Mouse (Mus musculus): ENCODE measurements at regions not wholly inside any gene's neighbourhood (a gene's known extent, or its start where the extent isn't known, plus 50 kb on each side); places are given as distances from the start of the nearest gene placed in this dataset.

DNA sequence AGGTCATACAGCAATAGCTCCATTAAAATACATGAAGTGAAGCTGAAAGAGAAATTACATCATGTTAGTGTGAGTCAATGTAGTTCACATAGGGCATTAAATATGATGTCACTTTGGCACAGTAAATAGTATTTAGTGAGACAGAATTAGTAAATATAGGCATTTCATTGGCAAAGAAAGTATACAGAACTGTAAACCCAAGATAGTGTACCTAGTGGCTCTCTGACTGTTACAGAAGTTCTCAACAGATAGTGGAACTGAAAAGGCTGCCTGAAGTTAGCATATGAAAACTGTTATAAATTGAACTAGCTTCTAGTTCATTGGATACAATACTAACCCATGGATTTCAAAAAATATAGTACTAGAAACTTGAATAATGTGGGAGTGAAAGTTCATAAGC is 1642.1 kb upstream of the Cdh6 start:
- DNase-seq (ENCODE audit: low read depth, low spot score) = no peak

DNA sequence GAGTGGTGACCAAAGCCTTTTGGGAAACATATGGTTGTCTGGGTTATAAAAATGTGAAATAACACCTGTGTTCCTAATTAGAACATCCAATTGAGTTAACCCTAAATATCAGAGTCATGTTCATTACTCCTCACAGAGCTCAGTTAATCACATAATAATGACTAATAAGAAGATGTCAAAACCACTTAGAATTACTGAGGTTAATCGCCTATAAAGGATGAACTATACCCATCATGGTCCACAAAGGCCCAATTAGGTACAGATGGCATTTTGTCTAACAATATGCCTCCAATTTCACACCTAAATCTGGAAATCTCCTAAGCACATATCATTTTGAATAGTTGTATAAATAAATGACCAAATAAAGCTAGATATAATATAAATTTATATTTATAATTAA is 1633.4 kb upstream of the Cdh6 start:
- DNase-seq (ENCODE audit: low read depth, low spot score) = no peak

DNA sequence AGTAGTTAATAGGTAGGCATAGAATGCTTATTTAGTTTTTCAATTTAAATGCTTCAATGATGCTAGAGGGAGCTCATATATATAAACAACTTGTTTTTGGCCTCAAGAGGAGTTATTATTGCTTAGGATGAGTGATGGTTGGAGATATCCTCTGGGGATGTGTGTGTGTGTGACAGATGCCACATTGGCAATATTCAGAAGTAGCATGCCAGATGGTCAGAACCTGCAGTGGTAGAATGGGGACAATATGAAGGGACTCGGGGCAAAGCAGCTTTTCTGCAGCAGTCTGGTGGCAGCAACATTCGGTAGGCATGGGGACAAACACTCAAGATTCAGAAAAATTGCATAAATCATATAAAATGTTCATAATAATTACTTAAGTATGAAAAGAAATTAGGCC is 1621.7 kb upstream of the Cdh6 start:
- no peak for DNase-seq (ENCODE audit: low read depth, low spot score)

DNA sequence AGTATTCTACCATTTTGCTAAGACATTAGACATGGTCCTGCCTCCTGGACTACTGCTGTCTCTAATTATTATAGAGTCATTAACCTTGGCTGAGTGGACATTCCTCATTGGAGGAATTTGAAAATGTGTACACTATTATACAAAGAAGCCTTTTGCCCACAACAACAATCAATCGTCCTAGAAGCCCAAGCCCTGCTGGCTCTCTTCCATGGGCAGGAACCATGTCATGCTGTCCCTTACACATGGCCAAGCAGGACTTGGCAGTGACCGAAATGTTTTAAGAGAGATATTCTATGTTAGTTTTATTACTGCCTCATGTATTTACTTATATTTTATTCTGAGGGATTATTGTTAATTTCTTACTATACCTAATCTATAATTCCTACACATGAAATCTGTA is 1607.3 kb upstream of the Cdh6 start:
- DNase-seq (ENCODE audit: low read depth, low spot score) = no peak

DNA sequence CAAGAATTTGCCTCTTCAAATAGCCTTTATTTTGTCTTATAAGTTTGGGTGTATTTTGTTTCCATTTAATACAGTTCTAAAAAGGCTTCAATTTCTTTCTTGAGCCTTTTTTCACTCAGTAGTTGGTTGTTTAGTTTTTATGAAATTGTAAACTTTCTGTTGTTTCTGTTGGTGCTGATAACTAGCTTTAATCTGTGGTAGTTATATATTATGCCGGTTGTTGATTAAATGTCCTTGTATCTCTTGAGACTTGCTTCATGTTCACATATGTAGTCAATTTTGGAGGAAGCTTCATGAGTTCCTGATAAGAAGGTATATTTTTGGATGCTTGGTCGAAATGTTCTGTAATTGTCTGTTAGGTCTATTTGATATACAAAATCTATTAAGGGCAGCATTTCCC is 1568.3 kb upstream of the Cdh6 start:
- no peak for DNase-seq (ENCODE audit: low read depth, low spot score)

DNA sequence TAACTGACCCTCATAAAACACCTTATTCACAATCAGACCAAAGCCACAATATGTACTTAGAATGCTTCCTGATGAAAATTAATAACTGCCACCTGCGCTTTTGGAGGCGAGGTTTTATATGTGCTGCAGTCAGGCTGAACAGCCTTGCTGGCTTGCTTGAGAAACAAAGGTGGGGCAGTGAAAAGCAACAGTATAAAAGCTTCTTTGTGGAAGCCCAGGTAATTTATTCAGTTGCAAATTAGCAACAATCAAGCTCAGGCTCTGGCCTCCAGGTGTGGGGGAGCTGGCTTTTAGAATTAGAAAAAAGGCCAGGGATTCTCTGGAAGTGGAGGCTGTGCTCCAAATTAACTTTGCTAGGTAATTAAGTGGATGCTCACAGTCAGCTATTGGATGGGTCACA is 1524.5 kb upstream of the Cdh6 start:
- DNase-seq (ENCODE audit: low read depth, low spot score) = peak; percentile 84

DNA sequence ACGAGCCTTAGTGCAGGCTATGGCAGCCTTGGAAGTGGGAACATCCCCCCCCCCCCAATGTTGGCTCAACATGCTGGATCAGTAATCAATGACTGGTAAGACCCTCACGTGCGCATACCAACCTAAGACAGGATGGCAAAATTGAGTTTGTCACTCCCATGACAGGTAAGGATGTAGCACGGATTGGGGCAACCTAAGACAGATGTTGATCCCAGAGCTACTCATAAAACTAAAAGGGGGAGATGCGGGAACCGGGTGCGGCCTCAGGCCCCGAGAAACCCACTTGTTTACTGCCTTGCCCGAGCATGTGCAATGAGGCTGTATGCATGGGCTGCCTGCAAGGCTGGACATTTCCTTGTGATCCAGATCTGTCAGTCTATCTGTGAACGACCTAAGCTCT is 1523.0 kb upstream of the Cdh6 start:
- peak; percentile 58 for DNase-seq (ENCODE audit: low read depth, low spot score)

DNA sequence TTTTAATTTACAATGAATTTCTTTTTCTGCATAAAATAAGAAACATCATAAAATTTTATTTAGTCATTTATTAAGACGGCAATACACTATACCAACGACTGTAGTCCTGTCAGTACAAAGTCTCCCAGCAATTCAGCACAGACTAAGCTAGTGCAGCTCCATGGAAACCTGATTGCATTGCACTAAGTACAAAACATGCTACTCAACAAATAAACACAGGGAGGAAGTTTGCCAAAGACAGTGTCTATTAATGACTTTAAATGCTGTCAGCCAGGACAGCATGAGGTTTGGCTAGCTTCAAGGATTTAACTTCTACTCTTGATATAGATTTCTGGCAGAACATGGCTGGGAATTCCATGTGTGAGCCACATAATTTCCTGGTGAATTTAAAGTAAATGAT is 1515.7 kb upstream of the Cdh6 start:
- DNase-seq (ENCODE audit: low read depth, low spot score) = no peak

DNA sequence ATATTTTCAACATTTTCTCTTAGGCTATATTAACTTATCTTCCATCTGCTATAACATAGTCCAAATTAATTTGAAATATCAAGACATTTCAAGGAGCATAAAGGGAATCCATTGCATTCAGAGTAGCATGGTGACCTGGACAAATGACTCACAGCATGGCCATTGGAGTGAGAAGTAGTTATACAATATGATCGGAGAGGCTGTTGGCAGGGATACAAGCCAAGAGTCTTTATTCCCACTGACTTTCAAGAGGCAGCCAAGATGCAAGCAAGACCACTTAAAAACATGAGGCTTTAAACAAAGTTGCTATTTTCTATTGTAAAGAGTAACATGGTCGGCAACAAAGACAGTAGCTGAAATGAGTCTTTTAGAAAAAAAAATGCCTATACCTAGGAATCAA is 1468.8 kb upstream of the Cdh6 start:
- DNase-seq (ENCODE audit: low read depth, low spot score) = no peak

DNA sequence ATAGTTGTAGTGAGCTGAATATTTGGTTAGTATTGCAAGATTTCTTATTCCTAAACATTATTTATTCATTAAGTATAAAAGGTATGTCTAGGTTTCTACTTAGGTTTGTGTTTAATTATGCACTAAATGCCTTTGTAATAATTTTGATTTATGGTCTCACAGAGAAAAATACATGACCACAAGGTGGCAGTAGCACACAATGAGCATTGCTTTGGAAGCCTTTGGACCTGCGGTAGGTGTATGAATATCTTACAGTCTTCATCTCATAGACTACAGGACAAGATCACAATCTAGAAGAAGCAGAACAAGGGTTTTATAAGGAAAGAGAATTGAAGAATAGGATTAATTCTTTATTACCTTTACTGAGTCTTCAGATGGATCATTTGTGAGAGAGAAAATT is 1455.0 kb upstream of the Cdh6 start:
- peak; percentile 55 for DNase-seq (ENCODE audit: low read depth, low spot score)

DNA sequence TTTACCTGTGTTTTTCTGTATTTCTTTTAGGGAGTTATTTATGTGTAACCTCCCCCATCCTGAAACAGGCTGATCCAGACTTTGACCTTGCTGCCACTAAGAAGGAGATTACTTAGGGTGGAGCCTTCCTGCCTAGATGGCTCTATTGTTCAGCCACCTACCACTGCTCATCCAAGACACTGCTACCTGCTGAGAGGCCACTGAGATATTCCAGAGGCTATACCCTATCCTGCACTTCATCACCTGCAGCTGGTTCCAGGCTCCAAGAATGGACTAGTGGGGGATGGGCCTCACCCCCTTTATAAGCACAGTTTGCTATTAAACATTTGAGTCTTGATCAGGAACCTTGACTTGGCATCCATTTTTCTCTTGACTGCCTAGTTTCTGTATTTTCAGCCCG is 1433.2 kb upstream of the Cdh6 start:
- peak; percentile 78 for DNase-seq (ENCODE audit: low read depth, low spot score)

All from R1 (cell line).